Mouse (Mus musculus) bone marrow macrophage, adult 2 months (primary cell): ENCODE measurements at regions not wholly inside any gene's neighbourhood (a gene's known extent, or its start where the extent isn't known, plus 50 kb on each side); places are given as distances from the start of the nearest gene placed in this dataset.

Experiments
- CTCF ChIP-seq: IDR thresholded peaks from 2 replicates; pipeline ENCODE4 v1.5.1; 2012; ENCODE audit warnings: low read depth, mild to moderate bottlenecking, low read length, moderate library complexity
- POLR2A ChIP-seq: IDR thresholded peaks from 2 replicates; pipeline ENCODE4 v1.6.1; 2012; ENCODE audit warnings: mild to moderate bottlenecking, low read depth, low read length, borderline replicate concordance

GRCm38 (mm10) chr15:59205091-59205490, 316.0 kb downstream of the Gm49356 start:
- TF ChIP-seq POLR2A (no peak), CTCF (no peak)
